Mouse (Mus musculus): ENCODE measurements at regions not wholly inside any gene's neighbourhood (a gene's known extent, or its start where the extent isn't known, plus 50 kb on each side); places are given as distances from the start of the nearest gene placed in this dataset.
A peak's percentile ranks its signal among the peaks of the same experiment; 100 is the strongest.

- in situ Hi-C loops (cut with MboI; ENCODE audit: low pct_unique_long_range_greater_than_20kb): no loop called here
- no peaks in the 10 kb centered on the region for H3K27me3 ChIP-seq
- CTCF ChIA-PET: interaction anchor here (1.0 kb wide), 1 partner anchor 12 kb away, joined by 4 read pairs; no protein-coding TSS in a partner anchor
- no peak for ATAC-seq
- DNase-seq (ENCODE audit: low read depth, low spot score): no peak
- POLR2A ChIA-PET: no interaction called here
- no peak for TF ChIP-seq CTCF (IDR thresholded peaks at IDR 0.05)
Measured at GRCm38 (mm10) chr7:36352761-36353160, 345.2 kb upstream of the Tshz3 start.

- POLR2A ChIA-PET: no interaction called here
- CTCF ChIA-PET: no interaction called here
- in situ Hi-C loops (cut with MboI; ENCODE audit: low pct_unique_long_range_greater_than_20kb): no loop called here
- no peaks in the 10 kb centered on the region for H3K27me3 ChIP-seq
- no peak for TF ChIP-seq CTCF (IDR thresholded peaks at IDR 0.05)
- ATAC-seq (no peak), DNase-seq (ENCODE audit: low read depth, low spot score) (no peak)
Measured at GRCm38 (mm10) chr7:36350616-36351015, 347.3 kb upstream of the Tshz3 start.

DNA sequence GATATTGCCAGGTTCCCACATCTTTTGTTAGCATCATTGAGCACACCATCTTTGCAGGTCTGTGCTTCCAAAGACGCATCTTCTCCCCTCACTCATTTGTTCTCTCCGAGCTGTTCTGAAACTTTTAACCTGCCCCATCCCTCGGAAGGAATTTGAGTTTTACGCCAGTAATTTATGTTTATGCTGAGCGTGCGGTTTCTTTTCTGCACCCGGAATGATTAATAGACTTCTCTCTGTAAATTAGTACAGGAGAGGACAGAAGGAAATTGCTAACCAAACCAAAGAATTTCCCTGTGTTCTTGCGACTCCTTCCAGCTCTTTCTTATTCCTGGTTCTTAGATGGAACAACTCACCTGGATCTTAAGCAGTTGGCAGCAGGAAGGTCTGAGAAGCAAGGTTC, 349.7 kb upstream of the Tshz3 start:
- H3K27me3 ChIP-seq: no peaks in the 10 kb centered on the region
- no peak for DNase-seq (ENCODE audit: low read depth, low spot score)
- ATAC-seq: no peak
- TF ChIP-seq CTCF (IDR thresholded peaks at IDR 0.05): no peak
- CTCF ChIA-PET: no interaction called here
- POLR2A ChIA-PET: no interaction called here
- in situ Hi-C loops (cut with MboI; ENCODE audit: low pct_unique_long_range_greater_than_20kb): no loop called here

- ChIA-PET POLR2A (no interaction called here), CTCF (no interaction called here)
- H3K27me3 ChIP-seq: peaks cover 9% of the 10 kb centered on the region
- in situ Hi-C loops (cut with MboI; ENCODE audit: low pct_unique_long_range_greater_than_20kb): no loop called here
- TF ChIP-seq CTCF (IDR thresholded peaks at IDR 0.05): no peak
- DNase-seq (ENCODE audit: low read depth, low spot score) (no peak), ATAC-seq (no peak)
Measured at GRCm38 (mm10) chr7:36334857-36335256, 363.1 kb upstream of the Tshz3 start.

- in situ Hi-C loops (cut with MboI; ENCODE audit: low pct_unique_long_range_greater_than_20kb): no loop called here
- ATAC-seq: no peak
- DNase-seq (ENCODE audit: low read depth, low spot score): no peak
- H3K27me3 ChIP-seq: peaks cover 11% of the 10 kb centered on the region
- POLR2A ChIA-PET: no interaction called here
- TF ChIP-seq CTCF (IDR thresholded peaks at IDR 0.05): no peak
- CTCF ChIA-PET: no interaction called here
Measured at GRCm38 (mm10) chr7:36334091-36334490, 363.8 kb upstream of the Tshz3 start.

DNA sequence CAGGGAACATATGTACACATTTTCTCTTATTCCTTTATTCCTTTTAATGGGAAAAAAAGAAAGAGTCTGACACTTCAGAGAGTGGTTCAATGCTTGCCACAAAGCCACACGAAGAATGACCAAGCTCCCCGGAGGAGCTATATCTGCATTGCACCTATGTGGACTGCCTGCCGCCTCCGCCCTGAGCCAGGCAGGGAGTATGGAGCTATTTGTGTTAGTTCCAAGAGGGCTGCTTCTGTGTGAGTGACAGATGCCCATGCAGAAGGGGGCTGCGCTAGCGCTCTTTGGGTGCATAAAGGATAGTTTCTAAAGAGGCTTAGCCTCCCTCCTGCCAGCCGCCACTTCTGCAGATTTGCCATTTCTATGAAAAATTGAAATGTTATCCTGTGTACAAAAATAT, 365.3 kb upstream of the Tshz3 start:
- TF ChIP-seq CTCF (IDR thresholded peaks at IDR 0.05): no peak
- ChIA-PET POLR2A (no interaction called here), CTCF (no interaction called here)
- ATAC-seq: no peak
- H3K27me3 ChIP-seq: peaks cover 11% of the 10 kb centered on the region
- in situ Hi-C loops (cut with MboI; ENCODE audit: low pct_unique_long_range_greater_than_20kb): no loop called here
- no peak for DNase-seq (ENCODE audit: low read depth, low spot score)

- ChIA-PET CTCF (no interaction called here), POLR2A (no interaction called here)
- no peak for TF ChIP-seq CTCF (IDR thresholded peaks at IDR 0.05)
- H3K27me3 ChIP-seq: peaks cover 7% of the 10 kb centered on the region
- DNase-seq (ENCODE audit: low read depth, low spot score) (no peak), ATAC-seq (no peak)
- in situ Hi-C loops (cut with MboI; ENCODE audit: low pct_unique_long_range_greater_than_20kb): no loop called here
Measured at GRCm38 (mm10) chr7:36328141-36328540, 369.8 kb upstream of the Tshz3 start.

- TF ChIP-seq CTCF (IDR thresholded peaks at IDR 0.05): no peak
- ChIA-PET CTCF (no interaction called here), POLR2A (no interaction called here)
- in situ Hi-C loops (cut with MboI; ENCODE audit: low pct_unique_long_range_greater_than_20kb): no loop called here
- no peaks in the 10 kb centered on the region for H3K27me3 ChIP-seq
- no peak for DNase-seq (ENCODE audit: low read depth, low spot score)
- no peak for ATAC-seq
Measured at GRCm38 (mm10) chr7:36324035-36324434, 373.9 kb upstream of the Tshz3 start.

- no peaks in the 10 kb centered on the region for H3K27me3 ChIP-seq
- POLR2A ChIA-PET: no interaction called here
- in situ Hi-C loops (cut with MboI; ENCODE audit: low pct_unique_long_range_greater_than_20kb): no loop called here
- CTCF ChIA-PET: no interaction called here
- ATAC-seq (no peak), DNase-seq (ENCODE audit: low read depth, low spot score) (no peak)
- no peak for TF ChIP-seq CTCF (IDR thresholded peaks at IDR 0.05)
Measured at GRCm38 (mm10) chr7:36322181-36322580, 375.7 kb upstream of the Tshz3 start.

- ATAC-seq (peak; percentile 48), DNase-seq (ENCODE audit: low read depth, low spot score) (no peak)
- H3K27me3 ChIP-seq: no peaks in the 10 kb centered on the region
- no peak for TF ChIP-seq CTCF (IDR thresholded peaks at IDR 0.05)
- ChIA-PET CTCF (no interaction called here), POLR2A (no interaction called here)
- in situ Hi-C loops (cut with MboI; ENCODE audit: low pct_unique_long_range_greater_than_20kb): no loop called here
Measured at GRCm38 (mm10) chr7:36317466-36318212, 380.3 kb upstream of the Tshz3 start.

DNA sequence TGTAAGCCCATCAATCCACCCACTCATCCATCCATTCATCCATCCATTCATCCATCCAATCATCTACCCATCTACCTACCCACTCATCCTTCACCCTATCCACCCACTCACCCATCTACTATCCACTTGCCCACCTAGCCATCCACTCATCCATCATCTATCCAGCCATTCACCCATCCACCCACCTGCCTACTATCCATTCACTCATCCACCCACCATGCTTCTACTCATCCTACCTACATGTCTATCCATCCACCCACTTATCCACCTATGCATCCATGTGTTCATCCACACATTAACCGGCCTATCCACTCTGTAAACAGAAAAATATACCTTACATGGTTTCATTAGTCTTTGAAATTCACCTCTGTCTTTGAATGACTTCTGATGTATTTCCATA, 384.2 kb upstream of the Tshz3 start:
- DNase-seq (ENCODE audit: low read depth, low spot score) (no peak), ATAC-seq (no peak)
- no peaks in the 10 kb centered on the region for H3K27me3 ChIP-seq
- no peak for TF ChIP-seq CTCF (IDR thresholded peaks at IDR 0.05)
- in situ Hi-C loops (cut with MboI; ENCODE audit: low pct_unique_long_range_greater_than_20kb): no loop called here
- ChIA-PET POLR2A (no interaction called here), CTCF (interaction anchor here (0.7 kb wide), 1 partner anchor 135 kb away, joined by 3 read pairs; no protein-coding TSS in a partner anchor)

Data from Patski (cell line).